Mouse (Mus musculus) intestine, embryonic 14.5 days (tissue): ENCODE results near the gene Adgrl3. TPM values are rescaled to one million over a fixed set of nuclear protein-coding genes. Genes with fewer than 3 reads are reported as not detected.

Source experiments
- ATAC-seq: fragments of 200-750 bp; cut with Nextera tagmentation; replicated peaks from 2 replicates; pipeline ENCODE4 v1.8.0; 2017; ENCODE audit warnings: low read depth, moderate number of reproducible peaks, moderate TSS enrichment, moderate library complexity; ENCODE audit not compliant: low FRiP score, low TSS enrichment
- DNase-seq: peaks from one replicate; pipeline ENCODE4 v3.0.0-alpha.2; 2018; ENCODE audit warnings: low spot score
- H3K27ac ChIP-seq: fragments of 300-500 bp; sonication (generic); 2 replicates; pipeline ENCODE4 v1.5.1; 2014; ENCODE audit warnings: low read depth, mild to moderate bottlenecking, control low read depth
- H3K27me3 ChIP-seq: fragments of 300-500 bp; sonication (generic); replicated peaks from 2 replicates; pipeline ENCODE4 v1.6.1; 2014; ENCODE audit warnings: low read length, control low read depth; ENCODE audit not compliant: control insufficient read depth, insufficient read depth
- H3K36me3 ChIP-seq: fragments of 300-500 bp; sonication (generic); 2 replicates; pipeline ENCODE4 v1.6.1; 2014; ENCODE audit warnings: low read length, control low read depth; ENCODE audit not compliant: control insufficient read depth, insufficient read depth
- H3K4me1 ChIP-seq: fragments of 300-500 bp; sonication (generic); replicated peaks from 2 replicates; pipeline ENCODE4 v1.6.1; 2014; ENCODE audit warnings: low read length, control low read depth, mixed read lengths; ENCODE audit not compliant: control insufficient read depth, insufficient read depth
- H3K4me2 ChIP-seq: fragments of 300-500 bp; sonication (generic); 2 replicates; pipeline ENCODE4 v1.6.1; 2014; ENCODE audit warnings: low read length
- H3K4me3 ChIP-seq: fragments of 300-500 bp; sonication (generic); 2 replicates; pipeline ENCODE4 v1.5.1; 2014; ENCODE audit warnings: low read depth, low read length, control low read depth, mixed read lengths
- H3K9ac ChIP-seq: fragments of 300-500 bp; sonication (generic); 2 replicates; pipeline ENCODE4 v1.6.1; 2014; ENCODE audit warnings: mild to moderate bottlenecking, low read length
- H3K9me3 ChIP-seq: fragments of 300-500 bp; sonication (generic); 2 replicates; pipeline ENCODE4 v1.6.1; 2016; ENCODE audit warnings: low read length, control low read depth; ENCODE audit not compliant: control insufficient read depth
- WGBS: fragments of 180-500 bp; shearing (Covaris S2); extraction: QIAGEN DNeasy Blood & Tissue Kit; methylation state at CpG from one replicate; pipeline ENCODE4 v1.1.7; 2014; 5-methylcytosine and 5-hydroxymethylcytosine counted together
- polyA plus RNA-seq: library from polyadenylated mRNA; unstranded; fragments of >200 nt; fragmentation: Nextera tagmentation; extraction: Ambion mirVana; gene quantifications from 2 replicates; pipeline ENCODE4 v1.2.1, GENCODE M21; 2014

The Adgrl3 gene
- polyA plus RNA-seq, 1 experiment from 2014 or later = 13.5 TPM

DNA sequence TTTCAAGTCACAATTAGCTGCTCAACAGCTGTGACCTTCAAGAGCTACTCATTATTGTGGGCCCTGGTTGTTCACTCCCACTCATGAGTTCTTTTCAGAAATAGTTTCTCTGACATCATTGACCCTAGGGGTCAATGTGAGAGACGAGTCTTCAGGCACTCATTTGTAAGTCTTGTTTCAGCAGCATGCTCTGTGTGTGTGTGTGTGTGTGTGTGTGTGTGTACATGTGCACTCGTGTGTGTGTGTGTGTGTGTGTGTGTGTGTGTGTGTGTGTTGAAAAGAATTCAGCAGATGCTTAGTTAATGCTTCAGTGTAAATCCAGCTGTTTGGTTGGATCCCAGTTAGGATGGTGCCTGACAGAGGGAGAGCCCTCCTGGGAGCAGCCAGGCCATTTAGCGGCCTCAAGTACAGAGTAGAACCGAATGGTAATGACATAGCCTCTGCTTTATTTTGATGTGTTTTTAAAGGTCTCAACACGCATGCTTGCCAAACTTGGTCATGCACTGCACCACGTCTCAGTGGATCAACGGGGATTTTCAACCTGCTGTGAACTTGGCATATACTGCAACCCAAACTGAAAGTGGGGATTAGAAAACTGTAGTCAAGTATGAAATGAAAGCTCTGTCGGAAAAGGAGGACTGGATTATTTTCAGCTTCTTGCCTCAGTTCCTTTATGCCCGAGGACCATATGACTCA is 325.6 kb downstream of the Adgrl3 start:
- Histone ChIP-seq H3K27me3 (no peaks in the 10 kb centered on the region), H3K9ac (no peak overlapping the region), H3K4me3 (no peak overlapping the region), H3K4me1 (no peaks in the 10 kb centered on the region), H3K9me3 (no peaks in the 10 kb centered on the region), H3K27ac (no peak overlapping the region), H3K4me2 (no peak overlapping the region), H3K36me3 (no peaks in the 10 kb centered on the region)
- 71% methylated on average over 9 of the region's 9 CpGs for WGBS
- no peak for ATAC-seq
- no peak for DNase-seq

DNA sequence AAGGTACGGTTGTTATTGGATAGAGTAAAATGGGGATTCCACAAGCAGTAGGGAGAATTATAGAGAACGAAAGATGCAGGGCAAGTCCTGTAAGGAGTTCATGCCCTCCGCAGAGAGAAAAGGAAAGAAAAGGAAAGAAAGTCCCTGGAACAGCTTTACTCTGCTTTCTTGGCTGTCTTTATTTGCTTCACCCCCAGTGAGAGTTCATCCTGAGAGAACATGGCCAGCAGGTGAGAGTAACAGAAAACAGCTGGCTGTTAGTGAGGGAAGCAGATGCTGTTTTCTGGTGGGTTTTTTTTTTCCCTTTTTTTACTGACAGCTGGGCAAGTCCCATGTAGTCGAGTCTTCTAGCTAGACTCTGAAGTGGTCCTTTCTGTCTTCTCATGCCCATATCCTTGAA is 327.6 kb downstream of the Adgrl3 start:
- Histone ChIP-seq H3K36me3 (no peaks in the 10 kb centered on the region), H3K27me3 (no peaks in the 10 kb centered on the region), H3K27ac (no peak overlapping the region), H3K9me3 (no peaks in the 10 kb centered on the region), H3K4me1 (no peaks in the 10 kb centered on the region), H3K4me2 (no peak overlapping the region), H3K9ac (no peak overlapping the region), H3K4me3 (no peak overlapping the region)
- ATAC-seq = no peak
- no peak for DNase-seq
- 61% methylated on average over 4 of the region's 4 CpGs for WGBS

DNA sequence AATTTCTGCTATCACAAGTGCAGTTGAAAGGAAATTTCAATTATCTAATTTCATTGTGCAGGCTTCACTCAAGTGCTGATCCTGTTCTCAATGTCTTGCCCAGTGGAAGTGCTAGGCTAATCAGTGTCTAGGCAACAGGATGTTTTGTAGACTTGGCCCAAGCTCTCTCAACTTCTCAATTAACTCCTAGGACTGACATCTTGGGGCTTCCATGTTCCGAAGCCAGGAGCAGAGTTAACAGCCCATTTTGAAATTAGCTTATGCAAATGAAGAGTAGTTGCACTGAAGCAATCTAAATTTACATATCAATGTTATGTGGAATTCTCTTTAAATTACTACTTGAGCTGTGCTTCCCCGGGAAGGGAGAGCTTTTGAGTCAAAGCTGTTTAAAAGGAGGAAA is 339.6 kb downstream of the Adgrl3 start:
- H3K4me1 ChIP-seq = no peaks in the 10 kb centered on the region

DNA sequence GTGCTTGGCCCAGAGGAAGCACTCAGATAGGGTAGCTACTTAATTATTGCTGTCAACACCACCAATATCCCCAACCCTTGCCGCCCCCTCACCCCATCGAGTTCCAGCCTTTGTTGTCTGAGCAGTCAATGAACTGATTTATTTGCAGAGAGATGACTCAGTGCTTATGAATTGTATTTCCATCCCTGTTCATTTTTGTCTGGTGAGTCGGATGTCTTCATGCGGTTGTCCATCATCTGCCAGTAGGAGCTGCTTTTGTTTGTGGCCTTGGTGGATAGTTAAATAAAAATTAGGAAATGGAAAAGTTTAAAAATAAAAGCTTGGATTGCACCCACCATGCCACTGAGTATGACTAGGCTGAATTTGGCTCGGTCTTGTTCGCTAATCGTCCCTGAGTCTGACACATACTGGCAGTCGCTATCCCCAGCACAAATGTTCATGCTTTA is 344.3 kb downstream of the Adgrl3 start:
- DNase-seq = no peak
- Histone ChIP-seq H3K9ac (no peak overlapping the region), H3K4me1 (no peaks in the 10 kb centered on the region), H3K36me3 (no peaks in the 10 kb centered on the region), H3K27me3 (no peaks in the 10 kb centered on the region), H3K4me2 (no peak overlapping the region), H3K9me3 (no peaks in the 10 kb centered on the region), H3K27ac (no peak overlapping the region), H3K4me3 (no peak overlapping the region)
- ATAC-seq = no peak
- 80% methylated on average over 8 of the region's 8 CpGs for WGBS

More for the DNA sequence above, 339.6 kb downstream of the Adgrl3 start:
- WGBS = 69% methylated on average over 2 of the region's 2 CpGs
- ATAC-seq (no peak), DNase-seq (no peak)
- no peak overlapping the region for H3K9ac ChIP-seq
- H3K4me3 ChIP-seq = no peak overlapping the region
- no peaks in the 10 kb centered on the region for H3K9me3 ChIP-seq
- no peaks in the 10 kb centered on the region for H3K27me3 ChIP-seq
- no peak overlapping the region for H3K27ac ChIP-seq
- no peak overlapping the region for H3K4me2 ChIP-seq
- no peaks in the 10 kb centered on the region for H3K36me3 ChIP-seq

DNA sequence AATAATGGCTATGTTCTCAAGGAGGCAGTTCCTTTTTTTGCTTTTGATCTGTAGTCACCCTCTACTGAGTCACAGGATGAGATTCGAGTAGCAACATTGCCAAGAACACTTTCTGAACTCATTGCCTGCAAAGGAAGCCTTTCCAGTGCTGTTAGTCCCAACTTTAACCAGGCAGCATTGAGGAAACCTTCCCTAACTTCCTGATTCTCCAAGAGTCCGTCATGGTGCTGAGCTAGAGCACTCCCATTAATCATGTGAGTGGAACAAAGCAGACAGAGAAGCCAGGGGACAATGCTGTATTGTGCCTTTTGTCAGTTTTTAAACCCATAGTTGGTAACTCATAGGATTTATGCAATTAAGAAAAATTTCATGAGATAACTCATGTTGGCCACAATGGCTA is 345.3 kb downstream of the Adgrl3 start:
- Histone ChIP-seq H3K9me3 (no peaks in the 10 kb centered on the region), H3K27ac (no peak overlapping the region), H3K4me1 (no peaks in the 10 kb centered on the region), H3K4me2 (no peak overlapping the region), H3K9ac (no peak overlapping the region), H3K27me3 (no peaks in the 10 kb centered on the region), H3K4me3 (no peak overlapping the region), H3K36me3 (no peaks in the 10 kb centered on the region)
- 60% methylated on average over 2 of the region's 2 CpGs for WGBS
- DNase-seq (no peak), ATAC-seq (no peak)

DNA sequence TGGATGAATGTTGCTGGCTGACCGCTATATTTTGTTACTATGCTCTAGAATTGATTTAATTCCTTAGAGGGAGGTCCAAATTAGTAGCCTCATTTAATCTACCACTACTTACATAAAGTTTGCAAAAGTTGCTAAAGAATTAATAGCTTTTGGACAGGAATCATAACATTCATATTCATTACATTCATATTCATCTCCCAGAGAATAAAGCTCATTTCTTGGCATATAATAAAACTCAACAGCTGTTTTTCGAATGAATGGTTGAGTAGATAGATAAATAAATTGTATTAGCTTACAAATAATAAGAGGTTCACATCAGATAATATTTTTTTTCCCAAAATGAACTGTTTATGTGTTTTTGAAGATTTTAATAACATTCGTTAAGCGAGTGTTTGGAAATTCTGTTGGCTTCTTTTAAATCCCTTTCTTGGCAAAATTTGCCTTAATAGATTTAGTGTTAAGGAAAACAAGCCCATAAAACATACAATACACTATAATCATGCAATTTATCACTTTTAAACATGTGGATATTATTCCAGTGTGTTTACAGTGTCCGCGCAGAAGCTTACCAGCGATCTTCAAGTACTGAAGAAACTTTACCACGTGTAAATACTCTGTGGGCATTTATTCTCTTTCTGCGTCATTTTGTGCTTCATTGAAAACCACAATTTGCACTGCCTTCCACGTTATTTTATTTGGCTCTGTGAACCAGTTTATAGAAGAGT is 350.4 kb downstream of the Adgrl3 start:
- H3K27ac ChIP-seq = no peak overlapping the region
- no peaks in the 10 kb centered on the region for H3K27me3 ChIP-seq
- ATAC-seq (no peak), DNase-seq (no peak)
- H3K4me2 ChIP-seq = no peak overlapping the region
- WGBS = 62% methylated on average over 10 of the region's 10 CpGs
- no peak overlapping the region for H3K9ac ChIP-seq
- no peak overlapping the region for H3K4me3 ChIP-seq
- no peaks in the 10 kb centered on the region for H3K4me1 ChIP-seq
- no peaks in the 10 kb centered on the region for H3K36me3 ChIP-seq
- no peaks in the 10 kb centered on the region for H3K9me3 ChIP-seq

DNA sequence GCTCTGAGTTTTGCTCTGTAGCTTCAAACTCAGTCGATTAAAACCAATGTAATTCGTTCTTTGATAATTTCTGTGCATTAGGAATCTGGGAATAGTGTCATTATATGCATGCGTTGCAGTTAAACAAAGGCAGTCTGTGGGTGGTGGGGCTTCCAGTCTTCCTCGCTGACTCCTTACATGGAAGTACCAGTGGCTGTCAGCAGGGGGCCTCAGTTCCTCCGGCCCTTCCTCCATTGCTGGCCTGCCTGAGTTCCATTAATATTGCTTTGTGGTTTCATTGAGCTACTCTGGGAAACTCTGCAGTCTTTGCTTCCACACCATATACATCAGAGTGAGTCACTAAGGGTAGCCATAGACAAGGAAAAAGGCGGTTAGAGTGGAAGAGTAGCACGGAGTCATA is 356.1 kb downstream of the Adgrl3 start:
- DNase-seq = no peak
- no peak for ATAC-seq

DNA sequence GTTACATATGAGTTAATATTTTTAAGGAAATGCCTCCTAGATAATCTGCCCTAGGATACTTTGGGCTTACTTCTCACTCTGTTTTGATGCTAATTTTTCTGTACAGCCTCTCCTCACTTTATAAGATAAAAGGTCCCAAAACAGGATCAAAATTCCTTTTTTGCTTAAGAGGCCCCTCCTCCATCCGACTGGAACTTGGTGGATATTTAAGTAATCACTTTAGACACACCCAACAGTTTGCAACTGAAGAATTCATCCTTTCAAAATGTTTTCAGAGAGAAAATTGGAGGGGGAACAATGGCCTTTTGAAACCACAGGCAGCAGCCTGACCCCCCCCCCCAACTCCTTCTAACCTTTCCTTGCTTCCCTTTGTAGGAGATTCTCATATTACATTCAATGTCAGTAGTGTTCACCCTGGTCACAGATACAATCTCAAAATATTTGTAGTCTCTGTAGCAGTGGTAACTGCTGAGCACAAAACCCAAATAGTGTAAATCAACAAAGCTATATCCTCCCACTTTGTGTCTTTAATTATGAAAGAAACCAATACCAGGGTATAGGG is 385.7 kb downstream of the Adgrl3 start:
- Histone ChIP-seq H3K9me3 (no peaks in the 10 kb centered on the region), H3K27ac (no peak overlapping the region), H3K9ac (no peak overlapping the region), H3K4me1 (no peaks in the 10 kb centered on the region), H3K36me3 (no peaks in the 10 kb centered on the region), H3K27me3 (no peaks in the 10 kb centered on the region), H3K4me3 (no peak overlapping the region), H3K4me2 (no peak overlapping the region)
- WGBS = 70% methylated on average over 1 of the region's 1 CpGs
- no peak for DNase-seq
- ATAC-seq = no peak

More for the DNA sequence above, 356.1 kb downstream of the Adgrl3 start:
- no peak overlapping the region for H3K27ac ChIP-seq
- no peaks in the 10 kb centered on the region for H3K9me3 ChIP-seq
- H3K27me3 ChIP-seq = no peaks in the 10 kb centered on the region
- no peak overlapping the region for H3K9ac ChIP-seq
- no peak overlapping the region for H3K4me3 ChIP-seq
- H3K4me2 ChIP-seq = no peak overlapping the region
- H3K36me3 ChIP-seq = no peaks in the 10 kb centered on the region
- no peaks in the 10 kb centered on the region for H3K4me1 ChIP-seq
- WGBS = 86% methylated on average over 7 of the region's 7 CpGs
